Mouse (Mus musculus) layer of hippocampus, adult 18-20 months (tissue): ENCODE measurements at regions not wholly inside any gene's neighbourhood (a gene's known extent, or its start where the extent isn't known, plus 50 kb on each side); places are given as distances from the start of the nearest gene placed in this dataset.

ENCODE experiments used
- DNase-seq, 2 experiments: peaks; one replicate each; pipeline ENCODE4 v3.0.0; 2022; ENCODE audit warnings: low spot score in 2 of 2

GRCm38 (mm10) chr16:60815628-60816414 is 210.5 kb upstream of the Epha6 start:
- peak in 1 of 2 experiments; percentile 14 for DNase-seq

- DNase-seq, result no peak
Observed at GRCm38 (mm10) chr16:60800746-60801145, 195.4 kb upstream of the Epha6 start.
